Mouse (Mus musculus) kidney, adult 2 months (tissue): ENCODE results near the gene Samd11. TPM values are rescaled to one million over a fixed set of nuclear protein-coding genes. Genes with fewer than 3 reads are reported as not detected.

ENCODE experiments used
- DNase-seq: peaks from one replicate; pipeline ENCODE4 v3.0.0; 2021
- H3K27ac ChIP-seq: fragments of 200-500 bp; 2 replicates; pipeline ENCODE4 v1.5.1; 2012; ENCODE audit warnings: low read depth, low read length, control low read depth, inconsistent platforms; ENCODE audit not compliant: insufficient read depth
- H3K27me3 ChIP-seq: fragments of 200-500 bp; replicated peaks from 2 replicates; pipeline ENCODE4 v1.6.1; 2012; ENCODE audit warnings: mild to moderate bottlenecking, moderate library complexity, low read length, inconsistent platforms; ENCODE audit not compliant: control insufficient read depth, insufficient read depth
- H3K36me3 ChIP-seq: fragments of 200-500 bp; 2 replicates; pipeline ENCODE4 v1.6.1; 2012; ENCODE audit warnings: mild to moderate bottlenecking, moderate library complexity, low read length, inconsistent platforms; ENCODE audit not compliant: control insufficient read depth, insufficient read depth
- H3K4me1 ChIP-seq: fragments of 200-500 bp; 2 replicates; pipeline ENCODE4 v1.6.1; 2011; ENCODE audit warnings: low read length; ENCODE audit not compliant: control insufficient read depth, insufficient read depth
- H3K4me3 ChIP-seq: fragments of 200-500 bp; 2 replicates; pipeline ENCODE4 v1.5.1; 2011; ENCODE audit warnings: mild to moderate bottlenecking, low read depth, low read length, control low read depth; ENCODE audit not compliant: insufficient read depth
- CTCF ChIP-seq: fragments of 200-500 bp; conservative IDR thresholded peaks from 2 replicates; pipeline ENCODE4 v1.5.1; 2011; ENCODE audit warnings: low read depth, mild to moderate bottlenecking, control low read depth, low read length, moderate library complexity, mixed read lengths; ENCODE audit not compliant: insufficient read depth, insufficient read length
- POLR2A ChIP-seq: fragments of 200-500 bp; IDR thresholded peaks from one replicate; pipeline ENCODE4 v1.6.1; 2011; ENCODE audit warnings: low read depth, low read length, control low read depth
- WGBS: fragments of 180-500 bp; shearing (Covaris S2); methylation state at CpG from one replicate; pipeline ENCODE4 v1.1.7; 2018; 5-methylcytosine and 5-hydroxymethylcytosine counted together
- polyA plus RNA-seq: library from polyadenylated mRNA; depleted of rRNA; stranded (reverse); fragments of >200 nt; gene quantifications from 2 replicates; pipeline ENCODE4 v1.2.3, GENCODE M21; 2012

The Samd11 gene
- polyA plus RNA-seq, 1 experiment: 0.39 TPM

GRCm38 (mm10) chr4:156213134-156213533 lies 42.3 kb downstream of the Samd11 start:
- H3K27me3 ChIP-seq: no peaks in the 10 kb centered on the region
- no peaks in the 10 kb centered on the region for H3K36me3 ChIP-seq
- no peak for DNase-seq
- no peaks in the 10 kb centered on the region for H3K4me1 ChIP-seq
- H3K4me3 ChIP-seq: no peak overlapping the region
- no peak overlapping the region for H3K27ac ChIP-seq
- WGBS: 96% methylated on average over 13 of the region's 13 CpGs
- TF ChIP-seq POLR2A: no peak
- TF ChIP-seq CTCF: no peak

- no peak for DNase-seq
These were observed 45.4 kb downstream of the Samd11 start for GRCm38 (mm10) chr4:156209963-156210635.

GRCm38 (mm10) chr4:156208872-156209271 lies 46.6 kb downstream of the Samd11 start:
- 78% methylated on average over 4 of the region's 4 CpGs for WGBS
- no peak for DNase-seq
- Histone ChIP-seq H3K27ac (no peak overlapping the region), H3K27me3 (no peaks in the 10 kb centered on the region), H3K4me1 (no peaks in the 10 kb centered on the region), H3K4me3 (no peak overlapping the region), H3K36me3 (no peaks in the 10 kb centered on the region)
- TF ChIP-seq CTCF (no peak), POLR2A (no peak)

More at GRCm38 (mm10) chr4:156209963-156210635, 45.4 kb downstream of the Samd11 start:
- Histone ChIP-seq H3K4me3 (no peak overlapping the region), H3K27ac (no peak overlapping the region), H3K36me3 (no peaks in the 10 kb centered on the region), H3K27me3 (no peaks in the 10 kb centered on the region), H3K4me1 (no peaks in the 10 kb centered on the region)
- no peak for TF ChIP-seq CTCF
- TF ChIP-seq POLR2A: no peak
- 76% methylated on average over 13 of the region's 13 CpGs for WGBS

DNA sequence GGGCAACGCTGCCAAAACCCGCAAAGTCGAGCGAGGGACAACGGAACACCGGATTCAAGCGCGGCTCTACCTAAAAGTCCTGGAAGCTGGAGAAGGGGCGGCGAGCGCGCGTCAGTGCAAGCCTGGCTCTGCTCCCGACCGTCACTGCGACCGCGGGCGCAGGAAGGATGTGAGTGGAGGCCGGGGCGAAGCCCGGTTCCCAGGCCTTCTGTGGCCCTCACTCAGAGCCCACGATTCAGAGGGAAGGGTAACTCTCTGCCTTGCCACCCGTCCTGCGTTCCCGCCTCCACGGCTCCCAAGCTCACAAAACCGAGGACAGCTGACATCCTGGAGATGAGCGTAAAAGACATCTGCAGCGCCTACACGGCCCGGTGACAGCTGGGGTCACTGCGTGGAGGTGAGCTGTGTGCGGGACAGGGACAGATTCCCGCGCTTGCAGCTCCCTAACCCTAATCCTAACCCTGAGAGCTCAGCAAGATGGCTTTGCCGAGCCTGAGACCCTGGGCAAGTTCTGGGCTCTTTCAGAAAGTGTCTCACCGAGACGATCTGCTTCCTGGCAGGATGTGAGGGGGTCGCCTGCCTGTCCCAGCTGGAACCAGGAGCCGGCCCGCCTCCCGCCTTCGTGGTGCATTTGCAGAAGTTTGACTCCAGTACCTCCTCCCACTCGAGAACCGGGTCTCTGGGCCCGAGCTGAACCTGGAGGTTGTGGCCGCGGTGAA lies 51.9 kb downstream of the Samd11 start:
- peak overlapping the region; percentile 75 for H3K27ac ChIP-seq
- H3K27me3 ChIP-seq: no peaks in the 10 kb centered on the region
- WGBS: 2% methylated on average over 49 of the region's 49 CpGs
- TF ChIP-seq CTCF (no peak), POLR2A (no peak)
- H3K36me3 ChIP-seq: no peaks in the 10 kb centered on the region
- DNase-seq: no peak
- 0 out of 2 replicates have a peak, but pooled peaks cover 2% of the 10 kb centered on the region for H3K4me1 ChIP-seq
- peak overlapping the region; percentile 79 for H3K4me3 ChIP-seq

DNA sequence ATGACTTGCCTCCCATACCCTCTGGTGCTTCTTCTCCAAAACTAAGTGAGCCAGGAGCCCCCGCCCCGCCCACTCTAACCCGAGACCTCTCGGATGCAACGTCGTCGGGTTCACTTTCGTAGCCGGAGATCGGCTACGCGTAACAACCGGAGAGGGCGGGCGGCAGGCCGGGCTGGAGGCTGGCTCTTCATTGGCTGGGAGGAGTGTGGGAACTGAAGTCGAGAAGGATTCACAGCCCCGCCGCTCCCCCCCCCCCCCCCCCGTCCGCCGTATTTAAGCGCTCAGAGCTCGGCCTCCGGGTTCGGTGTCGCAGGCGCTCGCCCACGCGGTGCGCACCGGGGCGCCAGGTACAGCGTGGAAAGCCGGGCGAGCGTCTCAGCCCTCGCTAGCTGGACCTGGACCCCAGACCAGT lies 52.5 kb downstream of the Samd11 start, which contains the start of gene AW011738:
Gene AW011738 (plus strand): TSS at position 304 of the 412 bp plus-strand sequence.
- peak; percentile 82 for DNase-seq

DNA sequence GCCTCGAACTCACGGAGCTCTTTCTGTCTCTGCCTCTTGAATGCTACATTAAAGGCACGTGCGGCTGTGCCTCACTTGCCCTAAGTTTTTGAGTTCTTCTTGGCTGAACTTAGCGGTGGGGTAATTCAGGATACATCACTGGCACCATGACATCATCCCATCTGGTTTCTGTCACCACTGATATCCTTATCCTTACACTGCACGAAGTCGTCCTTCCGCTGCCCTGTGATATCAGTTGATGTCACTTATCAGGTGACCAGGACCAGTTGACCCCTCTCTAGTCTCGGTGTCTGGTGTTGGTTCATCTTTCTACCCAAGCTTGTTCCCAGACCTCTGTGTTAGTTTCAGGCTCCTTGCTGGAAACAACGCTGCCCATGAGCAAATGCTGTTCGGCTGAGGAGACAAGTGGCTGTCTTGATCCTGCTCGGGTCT lies 53.0 kb downstream of the Samd11 start:
- H3K27ac ChIP-seq: peak overlapping the region; percentile 12; the same call in 1 of the 2 replicates
- H3K27me3 ChIP-seq: no peaks in the 10 kb centered on the region
- no peaks in the 10 kb centered on the region for H3K36me3 ChIP-seq
- WGBS: 47% methylated on average over 12 of the region's 12 CpGs
- H3K4me1 ChIP-seq: 0 out of 2 replicates have a peak, but pooled peaks cover 2% of the 10 kb centered on the region
- H3K4me3 ChIP-seq: peak overlapping the region; percentile 79
- no peak for DNase-seq
- TF ChIP-seq CTCF (no peak), POLR2A (no peak)

More for the DNA sequence above, 52.5 kb downstream of the Samd11 start, which contains the start of gene AW011738:
- Histone ChIP-seq H3K27ac (peak within 1 kb of the TSS; percentile 75), H3K36me3 (no peaks in the 10 kb centered on the region), H3K4me3 (peak within 1 kb of the TSS; percentile 79), H3K4me1 (0 out of 2 replicates have a peak, but pooled peaks cover 2% of the 10 kb centered on the region), H3K27me3 (no peaks in the 10 kb centered on the region)
- TF ChIP-seq POLR2A (no peak), CTCF (no peak)
- under 1% methylated on average over 39 of the region's 39 CpGs for whole genome bisulfite sequencing
